Mouse (Mus musculus): Measurements from ENCODE around the gene Cnpy3.

Cnpy3 gene

GRCm38 (mm10) chr17:46714756-46715481 lies 37.1 kb downstream of the Cnpy3 start:
- peak; percentile 87 for DNase-seq (ENCODE audit: low read depth, low spot score)

GRCm38 (mm10) chr17:46713849-46714248 lies 38.2 kb downstream of the Cnpy3 start:
- DNase-seq (ENCODE audit: low read depth, low spot score), result no peak

- DNase-seq (ENCODE audit: low read depth, low spot score), result no peak
Measured at GRCm38 (mm10) chr17:46712442-46712841, 39.6 kb downstream of the Cnpy3 start.

GRCm38 (mm10) chr17:46711612-46712271 lies 40.3 kb downstream of the Cnpy3 start:
- peak; percentile 58 for DNase-seq (ENCODE audit: low read depth, low spot score)

GRCm38 (mm10) chr17:46710959-46711597 lies 40.9 kb downstream of the Cnpy3 start, which contains the start of gene Pex6:
Pex6 (plus strand) TSS chr17:46711463.
- DNase-seq (ENCODE audit: low read depth, low spot score), result peak; percentile 96

- DNase-seq (ENCODE audit: low read depth, low spot score), result no peak
Measured at GRCm38 (mm10) chr17:46706375-46707089, 45.5 kb downstream of the Cnpy3 start.

GRCm38 (mm10) chr17:46704887-46705835 lies 46.9 kb downstream of the Cnpy3 start, which contains the start of gene Ppp2r5d:
Ppp2r5d (minus strand) TSS chr17:46705111.
- peak; percentile 99 for DNase-seq (ENCODE audit: low read depth, low spot score)

- peak; percentile 23 for DNase-seq (ENCODE audit: low read depth, low spot score)
Measured at GRCm38 (mm10) chr17:46703971-46704886, 47.8 kb downstream of the Cnpy3 start.

- no peak for DNase-seq (ENCODE audit: low read depth, low spot score)
Measured at GRCm38 (mm10) chr17:46702506-46702905, 49.5 kb downstream of the Cnpy3 start.

- no peak for DNase-seq (ENCODE audit: low read depth, low spot score)
Measured at GRCm38 (mm10) chr17:46702100-46702499, 49.9 kb downstream of the Cnpy3 start.

GRCm38 (mm10) chr17:46701489-46701888 lies 50.5 kb downstream of the Cnpy3 start:
- no peak for DNase-seq (ENCODE audit: low read depth, low spot score)

- no peak for DNase-seq (ENCODE audit: low read depth, low spot score)
Measured at GRCm38 (mm10) chr17:46699912-46700311, 52.1 kb downstream of the Cnpy3 start.

GRCm38 (mm10) chr17:46699245-46699644 lies 52.8 kb downstream of the Cnpy3 start:
- no peak for DNase-seq (ENCODE audit: low read depth, low spot score)

- DNase-seq (ENCODE audit: low read depth, low spot score), result peak; percentile 80
Measured at GRCm38 (mm10) chr17:46698515-46698914, 53.5 kb downstream of the Cnpy3 start.

- no peak for DNase-seq (ENCODE audit: low read depth, low spot score)
Measured at GRCm38 (mm10) chr17:46694517-46695063, 57.4 kb downstream of the Cnpy3 start.

- DNase-seq (ENCODE audit: low read depth, low spot score), result peak; percentile 75
Measured at GRCm38 (mm10) chr17:46691390-46691789, 60.6 kb downstream of the Cnpy3 start.

GRCm38 (mm10) chr17:46690665-46691064 lies 61.3 kb downstream of the Cnpy3 start:
- DNase-seq (ENCODE audit: low read depth, low spot score), result no peak

- DNase-seq (ENCODE audit: low read depth, low spot score), result no peak
Measured at GRCm38 (mm10) chr17:46685913-46686312, 66.1 kb downstream of the Cnpy3 start.
